ENCODE assay signal across 8 mouse cellular contexts in the genomic region with DNA sequence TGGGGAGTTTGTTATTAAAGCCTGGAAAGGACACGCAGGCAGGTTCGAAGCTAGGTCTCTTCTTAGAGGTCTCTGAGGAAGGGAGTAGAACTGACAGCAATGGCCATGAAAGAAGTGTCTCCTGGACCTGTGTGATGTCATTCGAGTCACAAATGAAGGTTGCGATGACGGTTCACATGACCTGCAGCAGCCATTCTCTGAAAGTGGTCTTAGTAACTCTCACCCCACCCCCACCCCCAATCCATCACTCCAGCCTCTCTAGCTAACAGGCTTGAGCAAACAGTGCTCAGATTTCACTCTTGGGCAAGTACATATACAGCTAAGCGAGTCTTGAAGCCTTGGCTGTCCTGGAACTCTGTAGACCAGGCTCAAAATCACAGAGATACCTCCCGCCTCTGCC. TPM values are rescaled to one million over a fixed set of nuclear protein-coding genes. Genes with fewer than 3 reads are reported as not detected.
DNase-seq lines count a peak whose midpoint lies in the region; ATAC-seq and TF ChIP-seq lines count a peak whose summit lies in the region.

No protein-coding gene starts in this region.

- DNase-seq in G1E (ENCODE audit: low spot score), result no peak
- DNase-seq in hindbrain, embryonic 11.5 days (ENCODE audit: low spot score), result peak; percentile 31
- DNase-seq in midbrain, embryonic 10.5 days (ENCODE audit: low spot score), result no peak
- DNase-seq in layer of hippocampus, adult 8-10 months (ENCODE audit: low spot score in 2 of 2), result no peak
- DNase-seq in adipocyte (ENCODE audit: low spot score), result no peak
- no peak for DNase-seq in cerebellum, adult 8-10 months

- H3K27me3 ChIP-seq in erythroblast, embryonic 14.5 days (ENCODE audit: control insufficient read depth), result no peaks in the 10 kb centered on the region
- H3K27me3 ChIP-seq in G1E (ENCODE audit: insufficient read depth, low read length), result no peaks in the 10 kb centered on the region
- no peaks in the 10 kb centered on the region for H3K27me3 ChIP-seq in hindbrain, embryonic 11.5 days (ENCODE audit: control insufficient read depth, insufficient read depth, low read length)
- peaks cover 4% of the 10 kb centered on the region; the same call in 1 of the 2 replicates for H3K27me3 ChIP-seq in midbrain, embryonic 10.5 days (ENCODE audit: low read depth, poor library complexity, severe bottlenecking)

- peaks cover 42% of the 10 kb centered on the region for H3K4me1 ChIP-seq in erythroblast, embryonic 14.5 days (ENCODE audit: control insufficient read depth)
- H3K4me1 ChIP-seq in G1E (ENCODE audit: insufficient read depth, low read depth, low read length), result peaks cover 47% of the 10 kb centered on the region
- no peaks in the 10 kb centered on the region; the same call in 1 of the 2 replicates for H3K4me1 ChIP-seq in hindbrain, embryonic 11.5 days (replicated peaks; ENCODE audit: control insufficient read depth, insufficient read depth, low read length)
- H3K4me1 ChIP-seq in midbrain, embryonic 10.5 days, result peaks cover 21% of the 10 kb centered on the region

- WGBS in hindbrain, embryonic 11.5 days, result 60% methylated on average over 7 of the region's 7 CpGs
- 67% methylated on average over 7 of the region's 7 CpGs for WGBS in midbrain, embryonic 10.5 days

- no peak overlapping the region for H3K27ac ChIP-seq in hindbrain, embryonic 11.5 days (ENCODE audit: low read depth, low read length)
- H3K27ac ChIP-seq in midbrain, embryonic 10.5 days (replicated peaks), result peak overlapping the region; percentile 87

- no peak for TF ChIP-seq CTCF in G1E (IDR thresholded peaks at IDR 0.05; ENCODE audit: low read depth, low read length)

- no peak for ATAC-seq in erythroblast, adult 5-6 weeks (replicated peaks; ENCODE audit: low FRiP score, poor library complexity, severe bottlenecking)
- no peak for ATAC-seq in G1E (ENCODE audit: extremely low read depth, insufficient number of reproducible peaks, low FRiP score, poor library complexity, severe bottlenecking)
- ATAC-seq in hindbrain, embryonic 11.5 days (ENCODE audit: low FRiP score), result no peak

- peaks cover 3% of the 10 kb centered on the region; the same call in 1 of the 2 replicates for H3K9me3 ChIP-seq in erythroblast, embryonic 14.5 days (ENCODE audit: control insufficient read depth, low read length)
- peaks cover 5% of the 10 kb centered on the region for H3K9me3 ChIP-seq in G1E (replicated peaks)
- H3K9me3 ChIP-seq in hindbrain, embryonic 11.5 days (ENCODE audit: control insufficient read depth, low read length), result no peaks in the 10 kb centered on the region
- peaks cover 20% of the 10 kb centered on the region; the same call in 1 of the 2 replicates for H3K9me3 ChIP-seq in midbrain, embryonic 10.5 days (replicated peaks)

- peak overlapping the region; percentile 44 for H3K4me2 ChIP-seq in hindbrain, embryonic 11.5 days (replicated peaks; ENCODE audit: low read depth, low read length)

- no peak overlapping the region; the same call in 1 of the 2 replicates for H3K9ac ChIP-seq in hindbrain, embryonic 11.5 days (ENCODE audit: low read depth, low read length)

- peak overlapping the region; percentile 81 for H3K4me3 ChIP-seq in erythroblast, embryonic 14.5 days (replicated peaks)
- H3K4me3 ChIP-seq in G1E (ENCODE audit: low read depth, low read length), result peak overlapping the region; percentile 81; the same call in 1 of the 2 replicates
- H3K4me3 ChIP-seq in hindbrain, embryonic 11.5 days (ENCODE audit: low read depth, low read length), result no peak overlapping the region
- H3K4me3 ChIP-seq in midbrain, embryonic 10.5 days, result peak overlapping the region; percentile 68

- peaks cover 21% of the 10 kb centered on the region for H3K36me3 ChIP-seq in erythroblast, embryonic 14.5 days (ENCODE audit: control insufficient read depth)
- peaks cover 34% of the 10 kb centered on the region for H3K36me3 ChIP-seq in G1E (replicated peaks)
- no peaks in the 10 kb centered on the region for H3K36me3 ChIP-seq in hindbrain, embryonic 11.5 days (ENCODE audit: control insufficient read depth, insufficient read depth, low read length)
- H3K36me3 ChIP-seq in midbrain, embryonic 10.5 days, result peaks cover 4% of the 10 kb centered on the region; the same call in 1 of the 2 replicates

RNA-seq across cellular contexts. Expression of a gene that starts 0.4 kb away (rescaled TPM):
- polyA plus RNA-seq in erythroblast, embryonic 14.5 days (2012), result 0.28 and 0.51 TPM in 2 replicates
- 22.1 and 25.5 TPM in 2 replicates for total RNA-seq in erythroblast, adult 5-6 weeks (2015; ENCODE audit: low replicate concordance)
- total RNA-seq in erythroblast, adult 5-6 weeks (2017; ENCODE audit: low replicate concordance), result 8.9 and 13.4 TPM in 2 replicates
- 53.6 and 54.1 TPM in 2 replicates for total RNA-seq in G1E (2014; fragmentation: Nextera tagmentation)
- 68.0 and 74.6 TPM in 2 replicates for total RNA-seq in G1E (2017)
- polyA plus RNA-seq in G1E (2012), result 19.5 and 21.9 TPM in 2 replicates
- polyA plus RNA-seq in hindbrain, embryonic 11.5 days (2014; fragmentation: Nextera tagmentation; extraction: Ambion mirVana), result 33.2 and 35.0 TPM in 2 replicates
- 33.6 and 34.1 TPM in 2 replicates for polyA plus RNA-seq in midbrain, embryonic 10.5 days (2016; fragmentation: Nextera tagmentation; extraction: Ambion mirVana)
- 10 to 100 TPM; 11.2 to 60.7 (median 28.9) TPM for total RNA-seq in layer of hippocampus, adult 8-10 months (2022)

RNA-seq across cellular contexts. Expression of a gene that starts 25.8 kb away (rescaled TPM):
- 1.0 and 2.1 TPM in 2 replicates for polyA plus RNA-seq in erythroblast, embryonic 14.5 days (2012)
- total RNA-seq in erythroblast, adult 5-6 weeks (2015; ENCODE audit: low replicate concordance), result 1.9 and 11.3 TPM in 2 replicates
- total RNA-seq in erythroblast, adult 5-6 weeks (2017; ENCODE audit: low replicate concordance), result 2.0 and 2.6 TPM in 2 replicates
- total RNA-seq in G1E (2014; fragmentation: Nextera tagmentation) (32.8 and 48.6 TPM in 2 replicates), G1E (2017) (29.4 and 34.2 TPM in 2 replicates)
- 22.6 and 23.9 TPM in 2 replicates for polyA plus RNA-seq in G1E (2012)
- 26.0 and 34.1 TPM in 2 replicates for polyA plus RNA-seq in hindbrain, embryonic 11.5 days (2014; fragmentation: Nextera tagmentation; extraction: Ambion mirVana)
- polyA plus RNA-seq in midbrain, embryonic 10.5 days (2016; fragmentation: Nextera tagmentation; extraction: Ambion mirVana), result 33.3 and 36.0 TPM in 2 replicates
- total RNA-seq in layer of hippocampus, adult 8-10 months (2022), result 10 to 100 TPM; 18.9 to 38.2 (median 26.3) TPM

RNA-seq across cellular contexts. Expression of a gene that starts 25.9 kb away (rescaled TPM):
- polyA plus RNA-seq in erythroblast, embryonic 14.5 days (2012), result 1.1 and 2.1 TPM in 2 replicates
- 9.2 and 16.5 TPM in 2 replicates for total RNA-seq in erythroblast, adult 5-6 weeks (2015; ENCODE audit: low replicate concordance)
- total RNA-seq in erythroblast, adult 5-6 weeks (2017; ENCODE audit: low replicate concordance), result 18.7 and 21.6 TPM in 2 replicates
- total RNA-seq in G1E (2014; fragmentation: Nextera tagmentation), result 86.2 and 94.0 TPM in 2 replicates
- 45.0 and 46.7 TPM in 2 replicates for total RNA-seq in G1E (2017)
- polyA plus RNA-seq in G1E (2012), result 10.2 and 12.4 TPM in 2 replicates
- polyA plus RNA-seq in hindbrain, embryonic 11.5 days (2014; fragmentation: Nextera tagmentation; extraction: Ambion mirVana), result 42.2 and 44.8 TPM in 2 replicates
- 63.8 and 65.9 TPM in 2 replicates for polyA plus RNA-seq in midbrain, embryonic 10.5 days (2016; fragmentation: Nextera tagmentation; extraction: Ambion mirVana)
- total RNA-seq in layer of hippocampus, adult 8-10 months (2022), result 10 to 100 TPM; 31.8 to 38.2 (median 35.6) TPM

Comparison
In these comparisons a context has a peak if more than half of its experiments do, and no peak if none do; other contexts are left out.
1. RNA of a gene that starts 0.4 kb away (polyA plus RNA-seq): 33.2 to 35.0 TPM in hindbrain, embryonic 11.5 days, 33.6 to 34.1 TPM in midbrain, embryonic 10.5 days and 19.5 to 21.9 TPM in G1E; 0.28 to 0.51 TPM in erythroblast, embryonic 14.5 days; every median in the first group is over 10 times any median in the second.